Mouse (Mus musculus): Measurements from ENCODE around the gene Atg2b.

Gene Atg2b

GRCm38 (mm10) chr12:105683933-105684901 is 794 bp downstream of the Atg2b start, which contains the start of gene Gskip:
Gskip (plus strand) TSS chr12:105684829.
- peak; percentile 52 for DNase-seq (ENCODE audit: extremely low spot score)

- no peak for DNase-seq (ENCODE audit: extremely low spot score)
Measured at GRCm38 (mm10) chr12:105678762-105679161, 6.2 kb downstream of the Atg2b start.

GRCm38 (mm10) chr12:105678211-105678610 is 6.8 kb downstream of the Atg2b start:
- DNase-seq (ENCODE audit: extremely low spot score) = no peak

- DNase-seq (ENCODE audit: extremely low spot score) = no peak
Measured at GRCm38 (mm10) chr12:105676274-105676673, 8.7 kb downstream of the Atg2b start.

- no peak for DNase-seq (ENCODE audit: extremely low spot score)
Measured at GRCm38 (mm10) chr12:105655850-105656249, 29.2 kb downstream of the Atg2b start.

- no peak for DNase-seq (ENCODE audit: extremely low spot score)
Measured at GRCm38 (mm10) chr12:105642770-105643321, 42.2 kb downstream of the Atg2b start.

GRCm38 (mm10) chr12:105637554-105637953 is 47.5 kb downstream of the Atg2b start:
- no peak for DNase-seq (ENCODE audit: extremely low spot score)

- DNase-seq (ENCODE audit: extremely low spot score) = no peak
Measured at GRCm38 (mm10) chr12:105636551-105636950, 48.5 kb downstream of the Atg2b start.

- DNase-seq (ENCODE audit: extremely low spot score) = no peak
Measured at GRCm38 (mm10) chr12:105634374-105635067, 50.5 kb downstream of the Atg2b start.

GRCm38 (mm10) chr12:105625798-105626197 is 59.2 kb downstream of the Atg2b start:
- no peak for DNase-seq (ENCODE audit: extremely low spot score)

- DNase-seq (ENCODE audit: extremely low spot score) = no peak
Measured at GRCm38 (mm10) chr12:105622981-105623539, 62.0 kb downstream of the Atg2b start.

- no peak for DNase-seq (ENCODE audit: extremely low spot score)
Measured at GRCm38 (mm10) chr12:105622048-105622447, 63.0 kb downstream of the Atg2b start.

- no peak for DNase-seq (ENCODE audit: extremely low spot score)
Measured at GRCm38 (mm10) chr12:105613559-105613958, 71.5 kb downstream of the Atg2b start.

- DNase-seq (ENCODE audit: extremely low spot score) = peak; percentile 75
Measured at GRCm38 (mm10) chr12:105611748-105612147, 73.3 kb downstream of the Atg2b start.

GRCm38 (mm10) chr12:105611045-105611444 is 74.0 kb downstream of the Atg2b start:
- no peak for DNase-seq (ENCODE audit: extremely low spot score)

GRCm38 (mm10) chr12:105606881-105607280 is 78.1 kb downstream of the Atg2b start:
- DNase-seq (ENCODE audit: extremely low spot score) = no peak

- DNase-seq (ENCODE audit: extremely low spot score) = peak; percentile 48
Measured at GRCm38 (mm10) chr12:105605212-105605611, 79.8 kb downstream of the Atg2b start.

- no peak for DNase-seq (ENCODE audit: extremely low spot score)
Measured at GRCm38 (mm10) chr12:105603904-105604303, 81.1 kb downstream of the Atg2b start.

GRCm38 (mm10) chr12:105602581-105603210 is 82.3 kb downstream of the Atg2b start, which contains the start of gene Bdkrb1:
Bdkrb1 (plus strand) TSS chr12:105603085.
- no peak for DNase-seq (ENCODE audit: extremely low spot score)

GRCm38 (mm10) chr12:105601586-105601985 is 83.4 kb downstream of the Atg2b start:
- no peak for DNase-seq (ENCODE audit: extremely low spot score)

GRCm38 (mm10) chr12:105599098-105599497 is 85.9 kb downstream of the Atg2b start:
- no peak for DNase-seq (ENCODE audit: extremely low spot score)
